Mouse (Mus musculus) limb, embryonic 12.5 days (tissue): ENCODE measurements around the gene Tomt. TPM values are rescaled to one million over a fixed set of nuclear protein-coding genes. Genes with fewer than 3 reads are reported as not detected.

Experiments
- ATAC-seq: fragments of 200-750 bp; cut with Nextera tagmentation; 2 replicates; pipeline ENCODE4 v1.8.0; 2017; ENCODE audit warnings: low read depth, moderate TSS enrichment; ENCODE audit not compliant: insufficient number of reproducible peaks, insufficient read depth, low FRiP score, low TSS enrichment
- H3K27ac ChIP-seq: fragments of 300-500 bp; sonication (generic); 2 replicates; pipeline ENCODE4 v1.5.1; 2016; ENCODE audit warnings: mild to moderate bottlenecking, moderate library complexity
- H3K27me3 ChIP-seq: fragments of 300-500 bp; sonication (generic); 2 replicates; pipeline ENCODE4 v1.6.1; 2016; ENCODE audit warnings: mild to moderate bottlenecking, moderate library complexity
- H3K36me3 ChIP-seq: fragments of 300-500 bp; sonication (generic); 2 replicates; pipeline ENCODE4 v1.6.1; 2016; ENCODE audit warnings: mild to moderate bottlenecking, moderate library complexity
- H3K4me1 ChIP-seq: fragments of 300-500 bp; sonication (generic); replicated peaks from 2 replicates; pipeline ENCODE4 v1.6.1; 2016
- H3K4me2 ChIP-seq: fragments of 300-500 bp; sonication (generic); 2 replicates; pipeline ENCODE4 v1.6.1; 2016; ENCODE audit warnings: mild to moderate bottlenecking, moderate library complexity
- H3K4me3 ChIP-seq: fragments of 300-500 bp; sonication (generic); replicated peaks from 2 replicates; pipeline ENCODE4 v1.5.1; 2016; ENCODE audit warnings: mild to moderate bottlenecking
- H3K9ac ChIP-seq: fragments of 300-500 bp; sonication (generic); replicated peaks from 2 replicates; pipeline ENCODE4 v1.6.1; 2016; ENCODE audit warnings: mild to moderate bottlenecking, moderate library complexity
- H3K9me3 ChIP-seq: fragments of 300-500 bp; sonication (generic); 2 replicates; pipeline ENCODE4 v1.6.1; 2016; ENCODE audit warnings: mild to moderate bottlenecking, moderate library complexity
- WGBS: fragments of 180-500 bp; shearing (Covaris S2); methylation state at CpG from one replicate; pipeline ENCODE4 v1.1.7; 2016; 5-methylcytosine and 5-hydroxymethylcytosine counted together
- polyA plus RNA-seq: library from polyadenylated mRNA; unstranded; fragments of >200 nt; fragmentation: Nextera tagmentation; extraction: Ambion mirVana; gene quantifications from 2 replicates; pipeline ENCODE4 v1.2.1, GENCODE M21; 2016

The Tomt gene
- polyA plus RNA-seq, 1 experiment from 2014 or later = 0.71 TPM

- Histone ChIP-seq H3K27ac (no peak overlapping the region), H3K36me3 (no peaks in the 10 kb centered on the region), H3K27me3 (no peaks in the 10 kb centered on the region), H3K4me3 (no peak overlapping the region), H3K4me2 (no peak overlapping the region), H3K9me3 (no peaks in the 10 kb centered on the region), H3K9ac (no peak overlapping the region), H3K4me1 (no peaks in the 10 kb centered on the region)
- WGBS = 92% methylated on average over 3 of the region's 3 CpGs
- no peak for ATAC-seq
Measured at GRCm38 (mm10) chr7:101871296-101871695, 34.9 kb downstream of the Tomt start.

- H3K4me1 ChIP-seq = no peaks in the 10 kb centered on the region
- no peak within 1 kb of the TSS for H3K9ac ChIP-seq
- WGBS = 47% methylated on average over 2 of the region's 2 CpGs
- no peaks in the 10 kb centered on the region for H3K9me3 ChIP-seq
- H3K4me3 ChIP-seq = no peak within 1 kb of the TSS
- no peak for ATAC-seq
- H3K36me3 ChIP-seq = no peaks in the 10 kb centered on the region
- no peaks in the 10 kb centered on the region for H3K27me3 ChIP-seq
- H3K27ac ChIP-seq = no peak within 1 kb of the TSS
- no peak within 1 kb of the TSS for H3K4me2 ChIP-seq
Measured at GRCm38 (mm10) chr7:101870629-101871028, 35.5 kb downstream of the Tomt start, which contains the start of gene Folr1. Gene Folr1 (minus strand): TSS chr7:101870788.

GRCm38 (mm10) chr7:101869163-101869500 is 37.0 kb downstream of the Tomt start:
- H3K27me3 ChIP-seq = no peaks in the 10 kb centered on the region
- H3K9ac ChIP-seq = no peak overlapping the region
- no peaks in the 10 kb centered on the region for H3K36me3 ChIP-seq
- H3K4me1 ChIP-seq = no peaks in the 10 kb centered on the region
- H3K4me3 ChIP-seq = no peak overlapping the region
- no peak overlapping the region for H3K4me2 ChIP-seq
- ATAC-seq = no peak
- H3K9me3 ChIP-seq = no peaks in the 10 kb centered on the region
- H3K27ac ChIP-seq = no peak overlapping the region
- 75% methylated on average over 7 of the region's 7 CpGs for WGBS

GRCm38 (mm10) chr7:101868241-101869162 is 37.7 kb downstream of the Tomt start:
- Histone ChIP-seq H3K4me1 (no peaks in the 10 kb centered on the region), H3K27me3 (no peaks in the 10 kb centered on the region), H3K27ac (no peak overlapping the region), H3K36me3 (no peaks in the 10 kb centered on the region), H3K4me2 (no peak overlapping the region), H3K4me3 (no peak overlapping the region), H3K9ac (no peak overlapping the region), H3K9me3 (no peaks in the 10 kb centered on the region)
- no peak for ATAC-seq
- WGBS = 83% methylated on average over 13 of the region's 13 CpGs

- no peak overlapping the region for H3K27ac ChIP-seq
- H3K36me3 ChIP-seq = no peaks in the 10 kb centered on the region
- H3K27me3 ChIP-seq = no peaks in the 10 kb centered on the region
- H3K4me2 ChIP-seq = no peak overlapping the region
- H3K4me1 ChIP-seq = no peaks in the 10 kb centered on the region
- 95% methylated on average over 4 of the region's 4 CpGs for WGBS
- no peaks in the 10 kb centered on the region for H3K9me3 ChIP-seq
- no peak for ATAC-seq
- no peak overlapping the region for H3K4me3 ChIP-seq
- no peak overlapping the region for H3K9ac ChIP-seq
Measured at GRCm38 (mm10) chr7:101867482-101867881, 38.7 kb downstream of the Tomt start.

GRCm38 (mm10) chr7:101866491-101867265 is 39.5 kb downstream of the Tomt start:
- Histone ChIP-seq H3K4me2 (no peak overlapping the region), H3K4me3 (no peak overlapping the region), H3K36me3 (no peaks in the 10 kb centered on the region), H3K4me1 (no peaks in the 10 kb centered on the region), H3K27ac (no peak overlapping the region), H3K9ac (no peak overlapping the region), H3K9me3 (no peaks in the 10 kb centered on the region), H3K27me3 (no peaks in the 10 kb centered on the region)
- WGBS = 82% methylated on average over 11 of the region's 11 CpGs
- no peak for ATAC-seq

- no peaks in the 10 kb centered on the region for H3K36me3 ChIP-seq
- WGBS = 72% methylated on average over 3 of the region's 3 CpGs
- H3K4me1 ChIP-seq = no peaks in the 10 kb centered on the region
- H3K27me3 ChIP-seq = no peaks in the 10 kb centered on the region
- no peak for ATAC-seq
- H3K4me3 ChIP-seq = no peak within 1 kb of the TSS
- no peak within 1 kb of the TSS for H3K9ac ChIP-seq
- no peak within 1 kb of the TSS for H3K27ac ChIP-seq
- no peaks in the 10 kb centered on the region for H3K9me3 ChIP-seq
- no peak within 1 kb of the TSS for H3K4me2 ChIP-seq
Measured at GRCm38 (mm10) chr7:101863415-101863814, 42.7 kb downstream of the Tomt start, which contains the start of gene Anapc15. Gene Anapc15 (plus strand): TSS chr7:101863715.

- Histone ChIP-seq H3K4me2 (no peak overlapping the region), H3K9ac (no peak overlapping the region), H3K9me3 (no peaks in the 10 kb centered on the region), H3K36me3 (no peaks in the 10 kb centered on the region), H3K27ac (no peak overlapping the region), H3K4me1 (no peaks in the 10 kb centered on the region), H3K27me3 (no peaks in the 10 kb centered on the region), H3K4me3 (no peak overlapping the region)
- no peak for ATAC-seq
- 63% methylated on average over 3 of the region's 3 CpGs for WGBS
Measured at GRCm38 (mm10) chr7:101862291-101862690, 43.9 kb downstream of the Tomt start.

GRCm38 (mm10) chr7:101860978-101861377 is 45.2 kb downstream of the Tomt start:
- Histone ChIP-seq H3K27me3 (no peaks in the 10 kb centered on the region), H3K9me3 (no peaks in the 10 kb centered on the region), H3K4me1 (no peaks in the 10 kb centered on the region), H3K27ac (no peak overlapping the region), H3K36me3 (no peaks in the 10 kb centered on the region), H3K9ac (no peak overlapping the region), H3K4me3 (no peak overlapping the region), H3K4me2 (no peak overlapping the region)
- no peak for ATAC-seq

- H3K4me2 ChIP-seq = no peak overlapping the region
- no peaks in the 10 kb centered on the region for H3K27me3 ChIP-seq
- H3K36me3 ChIP-seq = no peaks in the 10 kb centered on the region
- 80% methylated on average over 9 of the region's 9 CpGs for WGBS
- no peaks in the 10 kb centered on the region for H3K4me1 ChIP-seq
- no peak overlapping the region for H3K9ac ChIP-seq
- no peaks in the 10 kb centered on the region for H3K9me3 ChIP-seq
- no peak for ATAC-seq
- H3K4me3 ChIP-seq = no peak overlapping the region
- no peak overlapping the region for H3K27ac ChIP-seq
Measured at GRCm38 (mm10) chr7:101858362-101858761, 47.8 kb downstream of the Tomt start.

- WGBS = 93% methylated on average over 4 of the region's 4 CpGs
Measured at GRCm38 (mm10) chr7:101857094-101857493, 49.1 kb downstream of the Tomt start, which contains the start of gene Folr2. Gene Folr2 (minus strand): TSS chr7:101857194.

More at GRCm38 (mm10) chr7:101857094-101857493, 49.1 kb downstream of the Tomt start, which contains the start of gene Folr2:
- Histone ChIP-seq H3K4me3 (no peak within 1 kb of the TSS), H3K27me3 (no peaks in the 10 kb centered on the region), H3K9ac (no peak within 1 kb of the TSS), H3K27ac (no peak within 1 kb of the TSS), H3K36me3 (no peaks in the 10 kb centered on the region), H3K9me3 (no peaks in the 10 kb centered on the region), H3K4me2 (no peak within 1 kb of the TSS), H3K4me1 (no peaks in the 10 kb centered on the region)
- ATAC-seq = no peak
